Mouse (Mus musculus) monocyte, adult 5-6 weeks (primary cell): ENCODE data around the gene Bdnf. TPM values are rescaled to one million over a fixed set of nuclear protein-coding genes. Genes with fewer than 3 reads are reported as not detected.

Experiments
- ATAC-seq: fragments of 153-309, 156-312 bp; replicated peaks from 2 replicates; pipeline ENCODE4 v1.8.0; 2017; ENCODE audit warnings: mild to moderate bottlenecking; ENCODE audit not compliant: low TSS enrichment, insufficient number of reproducible peaks, severe bottlenecking, poor library complexity, low FRiP score
- total RNA-seq: library from RNA; stranded (forward); fragments of 200-1000, 200-491, 200-594 nt; gene quantifications from 3 replicates; pipeline ENCODE4 v1.2.3, GENCODE M21; 2017

Bdnf gene
- not detected in 3 replicates for total RNA-seq

- ATAC-seq = no peak
Observed at GRCm38 (mm10) chr2:109674532-109674931, at the start of gene Bdnf. Bdnf (plus strand) TSS chr2:109674700.

DNA sequence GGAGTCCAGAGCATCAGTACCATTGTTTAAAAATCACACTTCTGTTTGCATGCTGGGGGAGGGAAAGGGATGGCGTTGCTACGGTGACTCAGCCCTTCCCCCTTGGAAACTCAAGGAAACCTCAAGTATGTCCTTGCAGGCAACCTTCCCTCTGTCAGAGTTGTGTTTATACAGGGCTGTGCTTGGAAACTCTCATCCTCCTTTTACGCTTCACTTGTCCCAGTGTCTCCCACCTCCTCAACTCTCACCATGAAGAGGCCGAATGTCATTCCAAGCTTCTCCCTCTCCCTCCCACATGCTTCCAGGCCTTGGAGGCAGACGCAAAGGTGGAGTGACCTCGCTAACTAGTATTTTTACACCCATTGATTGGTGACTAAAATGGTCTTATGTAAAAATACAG lies 47.6 kb upstream of the Bdnf start:
- no peak for ATAC-seq

- no peak for ATAC-seq
Observed at GRCm38 (mm10) chr2:109673509-109674455, 718 bp upstream of the Bdnf start.

DNA sequence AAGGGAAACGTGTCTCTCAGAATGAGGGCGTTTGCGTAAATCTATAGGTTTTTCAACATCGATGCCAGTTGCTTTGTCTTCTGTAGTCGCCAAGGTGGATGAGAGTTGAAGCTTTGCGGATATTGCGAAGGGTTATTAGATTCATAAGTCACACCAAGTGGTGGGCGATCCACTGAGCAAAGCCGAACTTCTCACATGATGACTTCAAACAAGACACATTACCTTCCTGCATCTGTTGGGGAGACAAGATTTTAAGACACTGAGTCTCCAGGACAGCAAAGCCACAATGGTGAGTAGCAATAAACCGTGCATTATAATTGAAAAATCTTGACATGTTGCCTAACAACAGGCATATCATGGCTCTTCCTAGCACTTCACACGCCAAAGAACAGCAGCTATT lies 551 bp downstream of the Bdnf start:
- no peak for ATAC-seq

GRCm38 (mm10) chr2:109675973-109676617 lies 1.6 kb downstream of the Bdnf start:
- ATAC-seq = no peak

GRCm38 (mm10) chr2:109676618-109676974 lies 2.1 kb downstream of the Bdnf start:
- ATAC-seq = no peak

DNA sequence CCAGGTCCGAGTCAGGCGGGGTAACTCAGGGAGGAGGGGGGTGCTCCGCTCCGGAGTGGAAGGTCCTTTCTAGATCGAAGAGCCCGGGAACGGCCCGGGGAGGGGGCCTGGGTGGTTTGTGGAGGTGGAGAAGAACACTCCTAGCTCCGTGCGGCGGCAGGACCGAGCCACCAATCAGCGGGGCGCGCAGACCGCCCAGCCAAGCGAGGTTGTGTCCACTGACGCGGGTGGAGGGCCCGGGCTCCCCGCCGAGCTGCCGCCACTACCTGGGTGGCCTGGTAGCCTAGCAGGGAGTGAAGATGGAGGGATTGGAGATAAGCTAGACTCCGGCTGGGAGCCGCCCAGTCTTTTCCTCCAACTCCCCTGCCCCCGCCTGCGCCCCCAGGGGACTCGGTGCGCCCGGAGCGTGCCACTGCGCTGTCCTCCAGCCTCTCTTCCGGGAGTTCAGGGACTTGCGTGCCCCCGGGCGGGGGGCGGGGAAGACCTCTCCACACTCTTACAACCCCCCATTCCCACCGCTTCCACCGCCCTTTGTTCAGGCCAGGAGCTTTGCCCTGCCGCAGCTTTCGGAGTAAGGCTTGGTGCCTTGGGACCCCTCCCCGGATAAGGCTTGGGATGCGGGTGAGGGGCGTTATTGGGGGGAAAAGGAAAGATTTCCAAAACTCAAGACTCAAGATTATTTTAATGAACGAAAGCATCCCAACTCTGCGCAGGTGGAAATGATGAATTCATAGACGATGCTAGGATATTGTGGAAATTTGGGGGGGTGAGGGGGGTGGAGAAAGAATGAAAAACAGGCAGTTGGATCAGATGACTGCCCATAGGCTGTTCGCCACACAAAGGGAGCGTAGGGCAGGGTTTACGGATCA lies 3.0 kb downstream of the Bdnf start:
- ATAC-seq = no peak

DNA sequence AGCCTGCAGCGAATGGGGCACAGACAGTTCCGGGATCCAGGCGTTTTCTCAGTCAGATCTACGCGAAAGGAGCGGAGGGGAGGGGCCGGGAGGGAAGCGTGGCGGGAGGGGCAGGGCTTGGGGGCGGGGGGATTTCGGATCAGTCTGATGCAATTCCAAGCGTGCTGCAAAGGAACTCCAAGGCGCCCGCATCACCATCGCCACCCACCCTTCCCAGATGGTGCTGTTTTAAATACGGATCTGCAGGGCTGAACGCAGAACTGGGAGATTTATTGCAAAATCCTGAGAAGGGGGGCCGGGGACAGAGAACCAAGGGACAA lies 3.5 kb downstream of the Bdnf start:
- no peak for ATAC-seq

DNA sequence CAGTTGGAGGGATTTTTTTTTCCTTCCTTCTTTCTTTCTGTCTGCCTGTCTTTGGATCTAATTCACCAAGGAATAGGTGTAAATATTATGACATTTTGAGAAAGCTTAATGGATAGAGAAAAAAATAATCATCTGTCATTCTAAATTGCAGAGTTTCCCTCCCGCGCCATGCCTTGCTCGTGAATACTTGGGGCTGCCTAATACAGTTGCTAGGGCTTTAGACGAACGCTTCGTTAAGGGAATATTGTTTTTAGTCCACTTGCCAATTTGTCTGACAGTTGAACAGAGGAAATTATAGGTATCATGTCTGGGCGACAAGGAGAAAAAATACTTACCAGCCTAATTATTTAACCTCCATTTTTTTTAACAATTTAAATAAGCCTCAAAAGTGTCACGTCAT lies 4.0 kb downstream of the Bdnf start:
- no peak for ATAC-seq

DNA sequence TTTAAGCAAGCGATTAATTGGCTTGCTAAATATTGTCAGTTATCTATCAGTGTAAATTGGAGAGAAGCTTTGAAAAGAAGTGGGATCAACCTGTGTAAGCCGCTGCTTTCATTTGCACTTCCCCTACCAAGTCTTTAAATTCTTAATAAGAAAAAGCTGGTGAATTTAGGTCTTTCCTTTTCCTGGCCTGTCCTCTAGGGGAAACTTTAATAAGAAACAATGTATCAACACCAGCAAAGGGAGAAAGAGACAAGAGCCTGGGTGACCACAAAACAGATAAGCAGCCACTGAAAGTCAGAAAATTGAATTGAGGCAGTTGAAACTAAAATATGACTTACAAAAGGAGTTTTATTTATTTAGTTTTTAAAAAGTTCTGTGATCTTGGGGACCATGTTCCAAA lies 4.9 kb downstream of the Bdnf start:
- ATAC-seq = no peak

GRCm38 (mm10) chr2:109681071-109681470 lies 6.6 kb downstream of the Bdnf start:
- no peak for ATAC-seq

- no peak for ATAC-seq
Observed at GRCm38 (mm10) chr2:109688661-109689060, 14.2 kb downstream of the Bdnf start.

- no peak for ATAC-seq
Observed at GRCm38 (mm10) chr2:109692266-109693177, 18.0 kb downstream of the Bdnf start.

DNA sequence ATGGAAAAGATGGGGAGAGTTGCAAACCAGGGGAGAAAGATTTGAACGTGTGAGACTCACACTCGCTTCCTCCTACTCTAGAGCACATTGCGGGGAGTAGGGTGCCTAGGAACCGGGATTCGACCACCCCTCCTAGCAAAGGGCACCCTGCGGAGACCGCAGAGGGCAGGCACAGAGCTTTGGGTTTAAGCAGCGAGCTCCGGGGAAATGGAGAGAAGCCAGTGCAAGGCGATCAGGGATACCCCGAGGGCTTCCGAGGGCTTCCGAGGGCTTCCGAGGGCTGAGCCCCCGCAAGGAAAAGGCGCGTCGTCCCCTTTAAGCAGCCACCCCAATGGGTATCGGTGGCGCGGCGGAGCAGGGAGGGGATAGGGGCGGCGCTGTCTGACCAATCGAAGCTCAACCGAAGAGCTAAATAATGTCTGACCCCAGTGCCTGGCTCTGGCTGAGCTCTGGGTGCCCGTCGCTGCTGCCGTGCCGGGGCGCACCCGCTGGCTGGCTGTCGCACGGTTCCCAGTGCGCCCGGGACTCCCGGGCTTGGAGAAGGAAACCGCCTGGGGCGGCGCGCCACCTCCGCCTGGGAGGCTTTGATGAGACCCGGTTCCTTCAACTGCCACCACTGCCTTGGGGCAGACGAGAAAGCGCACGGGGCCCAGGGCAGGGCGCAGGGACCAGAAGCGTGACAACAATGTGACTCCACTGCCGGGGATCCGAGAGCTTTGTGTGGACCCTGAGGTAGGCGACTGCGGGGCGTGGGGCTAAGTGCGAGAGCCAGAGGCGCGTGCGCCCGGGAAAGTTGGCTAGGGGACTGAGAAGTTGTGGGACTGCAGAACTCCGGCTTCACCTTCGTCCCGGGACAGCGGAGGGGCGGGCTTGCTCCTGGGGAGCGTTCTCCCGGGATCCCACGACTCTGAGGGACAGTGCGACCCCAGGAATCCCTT lies 18.9 kb downstream of the Bdnf start:
- ATAC-seq = no peak

DNA sequence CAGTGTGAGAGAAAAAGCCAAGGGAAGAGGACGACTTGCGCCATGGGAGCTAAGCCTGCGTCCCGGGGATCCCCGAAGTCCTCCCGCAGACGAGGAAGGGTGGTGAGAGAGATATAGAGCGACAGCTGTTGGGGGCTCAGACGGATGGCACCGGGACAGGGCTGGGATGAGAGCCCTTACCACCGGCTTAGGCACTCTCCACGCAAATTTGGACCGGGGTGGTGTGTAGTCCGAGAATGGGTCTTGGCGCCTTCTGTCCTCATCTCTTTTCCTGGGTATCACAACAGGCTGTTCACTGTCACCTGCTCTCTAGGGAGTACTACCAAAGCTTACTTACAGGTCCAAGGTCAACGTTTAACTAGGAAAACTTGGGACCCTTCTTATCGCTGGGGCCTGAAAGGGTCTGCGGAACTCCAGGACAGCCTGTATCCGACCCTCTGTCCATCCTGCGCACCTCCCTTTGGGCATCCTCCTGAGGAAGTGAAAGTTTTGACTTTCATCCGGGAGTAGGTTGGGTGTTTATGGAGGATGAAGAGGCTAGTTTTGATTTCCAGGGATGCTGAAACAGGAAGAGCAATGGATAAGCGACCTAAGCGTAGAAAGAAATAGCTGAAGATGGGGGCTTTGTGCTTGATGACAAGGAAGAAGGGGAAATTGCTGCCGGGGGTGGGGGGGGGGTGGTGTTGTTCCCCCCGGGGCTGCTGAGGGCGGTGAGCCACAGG lies 19.8 kb downstream of the Bdnf start:
- no peak for ATAC-seq

GRCm38 (mm10) chr2:109694838-109695225 lies 20.3 kb downstream of the Bdnf start:
- no peak for ATAC-seq

GRCm38 (mm10) chr2:109697151-109697550 lies 22.7 kb downstream of the Bdnf start:
- no peak for ATAC-seq
